Mouse (Mus musculus) liver, embryonic 15.5 days (tissue): ENCODE results near the gene C8g. TPM values are rescaled to one million over a fixed set of nuclear protein-coding genes. Genes with fewer than 3 reads are reported as not detected.

Experiments
- ATAC-seq: fragments of 200-750 bp; cut with Nextera tagmentation; 2 replicates; pipeline ENCODE4 v1.8.0; 2017; ENCODE audit warnings: moderate number of reproducible peaks, mild to moderate bottlenecking, moderate library complexity; ENCODE audit not compliant: insufficient read depth
- H3K27ac ChIP-seq: fragments of 300-500 bp; sonication (generic); replicated peaks from 2 replicates; pipeline ENCODE4 v1.5.1; 2015; ENCODE audit warnings: mild to moderate bottlenecking, inconsistent platforms
- H3K27me3 ChIP-seq: fragments of 300-500 bp; sonication (generic); 2 replicates; pipeline ENCODE4 v1.6.1; 2015; ENCODE audit warnings: mild to moderate bottlenecking, inconsistent platforms
- H3K36me3 ChIP-seq: fragments of 300-500 bp; sonication (generic); replicated peaks from 2 replicates; pipeline ENCODE4 v1.6.1; 2015; ENCODE audit warnings: moderate library complexity, mild to moderate bottlenecking, inconsistent platforms
- H3K4me1 ChIP-seq: fragments of 300-500 bp; sonication (generic); replicated peaks from 2 replicates; pipeline ENCODE4 v1.6.1; 2015; ENCODE audit warnings: inconsistent platforms
- H3K4me2 ChIP-seq: fragments of 300-500 bp; sonication (generic); 2 replicates; pipeline ENCODE4 v1.6.1; 2015; ENCODE audit warnings: moderate library complexity, mild to moderate bottlenecking, inconsistent platforms
- H3K4me3 ChIP-seq: fragments of 300-500 bp; sonication (generic); replicated peaks from 2 replicates; pipeline ENCODE4 v1.5.1; 2015; ENCODE audit warnings: mild to moderate bottlenecking, inconsistent platforms
- H3K9ac ChIP-seq: fragments of 300-500 bp; sonication (generic); 2 replicates; pipeline ENCODE4 v1.6.1; 2015; ENCODE audit warnings: moderate library complexity, mild to moderate bottlenecking, inconsistent platforms
- H3K9me3 ChIP-seq: fragments of 300-500 bp; sonication (generic); replicated peaks from 2 replicates; pipeline ENCODE4 v1.6.1; 2016; ENCODE audit warnings: inconsistent platforms
- WGBS: fragments of 180-500 bp; shearing (Covaris S2); methylation state at CpG from one replicate; pipeline ENCODE4 v1.1.7; 2015; ENCODE audit warnings: mixed read lengths; ENCODE audit not compliant: insufficient replicate concordance; 5-methylcytosine and 5-hydroxymethylcytosine counted together
- polyA plus RNA-seq: library from polyadenylated mRNA; unstranded; fragments of >200 nt; fragmentation: Nextera tagmentation; extraction: Ambion mirVana; gene quantifications from 2 replicates; pipeline ENCODE4 v1.2.1, GENCODE M21; 2015

Gene C8g
- polyA plus RNA-seq, 1 experiment from 2014 or later: 64.9 TPM

DNA sequence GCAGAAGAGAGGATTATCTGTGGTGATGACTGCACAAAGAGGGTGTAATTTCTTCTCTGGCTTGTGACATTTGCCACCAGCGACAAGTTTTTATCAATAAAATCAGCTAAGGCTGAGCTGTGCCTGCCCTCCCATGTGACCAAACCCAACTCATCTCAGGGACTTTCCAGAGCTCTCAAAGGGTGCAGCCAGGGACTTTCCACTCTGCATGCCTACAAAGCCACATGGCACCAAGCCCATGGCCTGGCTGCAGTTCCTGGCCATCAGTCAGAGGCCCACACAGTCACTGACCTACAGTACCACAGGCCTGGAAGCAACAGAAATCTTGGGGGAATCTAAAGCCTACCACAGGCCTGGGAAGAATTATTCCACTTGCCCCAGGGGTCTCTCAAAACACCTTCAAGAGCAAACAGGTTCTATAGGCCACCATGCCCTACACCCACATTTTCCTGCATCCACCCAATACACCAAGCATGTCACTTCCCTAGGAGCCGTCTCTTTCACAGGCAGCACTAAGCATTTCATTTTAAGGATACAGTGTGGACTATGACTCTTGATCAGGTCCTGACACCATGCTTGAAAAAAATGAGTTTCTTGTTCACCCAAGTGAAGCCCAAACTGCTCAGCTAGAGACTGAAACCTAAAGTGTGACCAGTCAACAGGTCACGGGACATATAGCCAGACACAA is 32.8 kb upstream of the C8g start:
- Histone ChIP-seq H3K4me3 (no peak overlapping the region), H3K4me1 (peaks cover 7% of the 10 kb centered on the region), H3K9me3 (no peaks in the 10 kb centered on the region), H3K4me2 (no peak overlapping the region), H3K27me3 (no peaks in the 10 kb centered on the region), H3K27ac (no peak overlapping the region), H3K9ac (no peak overlapping the region), H3K36me3 (peaks cover 87% of the 10 kb centered on the region)
- 58% methylated on average over 3 of the region's 3 CpGs for WGBS
- ATAC-seq: no peak

DNA sequence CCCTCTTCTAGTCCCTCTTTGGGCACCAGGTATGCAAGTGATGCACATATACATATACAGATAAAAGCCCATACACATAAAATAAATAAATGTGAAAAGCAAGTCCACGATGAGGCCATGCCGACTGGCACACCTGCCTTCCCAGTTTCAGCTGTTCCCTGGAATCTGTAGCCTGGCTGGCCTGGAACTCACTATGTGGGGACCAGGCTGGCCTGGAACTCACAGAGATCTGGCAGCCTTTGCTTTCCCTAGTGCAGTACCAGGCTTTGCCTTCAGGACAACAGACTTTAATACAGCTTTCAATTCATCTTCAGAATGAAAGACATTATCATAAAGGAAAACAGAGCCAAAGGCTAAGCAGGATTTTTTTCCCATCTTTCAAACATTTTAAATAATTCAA is 32.2 kb upstream of the C8g start:
- H3K27ac ChIP-seq: no peak overlapping the region
- ATAC-seq: no peak
- no peak overlapping the region for H3K4me2 ChIP-seq
- no peaks in the 10 kb centered on the region for H3K27me3 ChIP-seq
- H3K9ac ChIP-seq: no peak overlapping the region
- H3K4me1 ChIP-seq: peaks cover 7% of the 10 kb centered on the region
- 93% methylated on average over 2 of the region's 2 CpGs for WGBS
- peaks cover 92% of the 10 kb centered on the region for H3K36me3 ChIP-seq
- H3K9me3 ChIP-seq: no peaks in the 10 kb centered on the region
- H3K4me3 ChIP-seq: no peak overlapping the region

DNA sequence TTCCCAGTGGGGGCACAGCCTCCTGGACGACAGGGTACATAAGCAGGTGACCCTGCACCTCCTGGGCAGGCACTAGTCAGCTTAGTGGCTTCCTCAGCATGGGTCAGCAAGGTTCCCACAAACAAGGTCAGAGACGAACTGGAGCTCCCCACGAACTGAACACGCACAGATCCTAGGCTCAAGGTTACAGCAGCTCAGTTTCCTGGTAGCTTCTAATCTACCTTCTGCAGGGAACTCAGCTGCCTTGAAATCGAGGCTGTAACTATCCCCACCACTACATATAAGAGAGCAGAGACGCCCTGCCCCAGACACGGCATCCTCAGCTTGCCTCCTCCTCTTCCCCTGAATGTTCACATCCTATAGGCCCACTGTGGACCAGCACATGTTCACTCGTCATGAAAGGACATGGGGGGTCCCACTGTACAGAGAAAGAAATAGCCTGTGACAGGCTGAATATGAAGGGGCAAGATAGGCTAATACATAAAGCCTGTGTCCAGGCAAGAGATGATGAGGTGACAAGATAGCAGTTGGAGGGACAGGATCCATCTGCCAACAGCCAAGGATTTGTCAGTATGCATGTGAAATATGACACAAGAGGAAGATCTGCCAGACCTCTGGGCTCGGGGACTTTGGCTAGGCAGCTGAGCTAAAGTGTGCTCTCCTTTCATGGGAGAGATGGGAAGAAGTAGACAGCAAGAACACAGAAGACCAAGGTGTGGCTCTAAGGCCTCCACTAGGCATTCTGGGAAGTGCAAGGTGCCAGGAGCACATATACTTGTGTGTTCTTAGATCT is 25.2 kb upstream of the C8g start:
- no peak overlapping the region for H3K9ac ChIP-seq
- peaks cover 96% of the 10 kb centered on the region for H3K36me3 ChIP-seq
- no peak overlapping the region for H3K27ac ChIP-seq
- WGBS: 67% methylated on average over 9 of the region's 9 CpGs
- no peak for ATAC-seq
- no peak overlapping the region for H3K4me3 ChIP-seq
- H3K27me3 ChIP-seq: no peaks in the 10 kb centered on the region
- H3K4me2 ChIP-seq: no peak overlapping the region
- H3K9me3 ChIP-seq: no peaks in the 10 kb centered on the region
- no peaks in the 10 kb centered on the region for H3K4me1 ChIP-seq

DNA sequence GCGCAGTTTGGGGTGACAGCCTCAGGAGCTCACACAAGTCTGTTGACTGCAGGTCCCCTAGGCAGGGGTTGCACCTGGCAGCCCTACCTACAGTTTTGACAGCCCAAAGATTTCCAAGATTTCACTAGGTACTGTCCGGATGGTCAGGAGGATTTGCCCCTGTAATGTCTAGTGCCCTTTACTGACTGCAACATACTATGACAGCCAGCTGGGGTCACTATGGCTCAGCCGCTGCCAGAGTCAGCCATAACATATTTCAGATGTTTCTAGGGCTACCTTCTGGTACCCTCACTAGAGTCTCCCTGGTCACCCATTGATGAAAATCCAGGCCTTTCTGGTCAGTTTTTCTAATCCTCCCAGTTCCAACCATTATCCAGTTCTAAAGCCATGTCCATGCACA is 8.4 kb upstream of the C8g start:
- Histone ChIP-seq H3K27ac (no peak overlapping the region), H3K4me2 (no peak overlapping the region), H3K4me1 (peaks cover 3% of the 10 kb centered on the region; the same call in 1 of the 2 replicates), H3K4me3 (no peak overlapping the region), H3K27me3 (no peaks in the 10 kb centered on the region), H3K9me3 (no peaks in the 10 kb centered on the region), H3K36me3 (peaks cover 7% of the 10 kb centered on the region), H3K9ac (no peak overlapping the region)
- 61% methylated on average over 3 of the region's 3 CpGs for WGBS
- ATAC-seq: no peak

DNA sequence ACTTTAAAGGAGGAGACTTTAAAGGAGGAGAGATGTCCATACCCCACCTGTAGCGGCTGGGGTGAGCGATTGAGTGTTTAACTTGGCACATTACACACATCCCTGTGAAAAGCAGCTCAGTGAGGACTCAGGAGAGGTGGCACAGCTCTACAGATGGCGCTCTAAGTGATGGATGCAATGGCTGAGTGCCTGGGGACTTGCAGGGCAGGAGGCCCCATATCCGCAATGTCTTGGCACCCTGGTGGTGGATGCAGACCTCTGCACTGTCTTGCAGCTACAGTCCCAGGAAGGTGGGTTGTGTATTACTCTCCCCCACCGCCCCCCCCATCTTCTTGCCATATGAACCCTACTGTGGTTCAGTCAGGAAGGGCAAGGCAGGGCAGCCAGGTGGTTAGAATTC is 5.4 kb upstream of the C8g start:
- Histone ChIP-seq H3K9ac (no peak overlapping the region), H3K4me3 (no peak overlapping the region), H3K27ac (no peak overlapping the region), H3K4me1 (peaks cover 33% of the 10 kb centered on the region), H3K36me3 (peaks cover 29% of the 10 kb centered on the region), H3K4me2 (no peak overlapping the region), H3K9me3 (no peaks in the 10 kb centered on the region), H3K27me3 (no peaks in the 10 kb centered on the region)
- 50% methylated on average over 5 of the region's 5 CpGs for WGBS
- ATAC-seq: no peak

DNA sequence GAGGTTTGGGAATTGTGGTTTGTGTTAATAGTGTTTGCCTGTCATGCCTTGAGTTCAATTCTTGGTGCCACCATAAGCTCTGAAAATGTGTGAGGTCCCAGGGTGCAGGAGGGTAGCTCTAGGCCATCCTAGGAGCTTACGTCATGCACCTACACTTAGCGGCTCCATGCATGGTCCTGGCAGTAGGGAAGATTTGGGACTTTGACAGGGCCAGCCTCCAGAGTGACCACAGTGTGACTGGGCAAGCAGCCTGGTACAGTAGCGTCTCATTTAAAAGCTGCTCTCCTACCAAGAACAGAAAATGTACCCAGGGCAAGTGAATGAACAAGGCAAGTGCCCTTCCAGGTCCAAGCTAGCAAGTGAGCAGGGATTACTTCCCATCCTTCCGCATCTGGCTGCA is 4.3 kb upstream of the C8g start:
- no peak overlapping the region for H3K4me2 ChIP-seq
- peaks cover 43% of the 10 kb centered on the region for H3K4me1 ChIP-seq
- H3K27me3 ChIP-seq: no peaks in the 10 kb centered on the region
- no peak overlapping the region for H3K9ac ChIP-seq
- no peak overlapping the region for H3K4me3 ChIP-seq
- no peak for ATAC-seq
- no peak overlapping the region for H3K27ac ChIP-seq
- WGBS: 82% methylated on average over 4 of the region's 4 CpGs
- peaks cover 29% of the 10 kb centered on the region for H3K36me3 ChIP-seq
- no peaks in the 10 kb centered on the region for H3K9me3 ChIP-seq

DNA sequence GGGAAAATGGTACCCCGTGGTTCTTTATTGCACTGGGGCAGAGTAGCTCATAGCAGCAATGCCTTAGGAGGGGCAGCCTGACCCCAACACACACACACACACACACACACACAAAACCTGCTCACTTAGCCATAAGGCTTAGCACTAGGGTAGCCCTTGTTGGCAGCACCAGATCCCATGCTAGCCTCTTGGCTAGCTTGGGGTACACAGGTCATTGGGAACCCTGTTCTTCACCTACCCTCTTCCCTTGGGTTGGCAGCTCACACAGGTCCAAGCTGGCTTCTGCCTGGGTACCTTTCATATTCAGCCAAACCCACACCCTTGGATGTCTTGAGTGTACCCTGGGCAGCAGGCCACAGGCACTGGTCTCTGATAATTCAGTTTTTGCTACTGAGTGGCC is 3.5 kb upstream of the C8g start:
- Histone ChIP-seq H3K4me2 (no peak overlapping the region), H3K27ac (no peak overlapping the region), H3K9ac (no peak overlapping the region), H3K27me3 (no peaks in the 10 kb centered on the region), H3K4me1 (peaks cover 48% of the 10 kb centered on the region), H3K9me3 (no peaks in the 10 kb centered on the region), H3K4me3 (no peak overlapping the region), H3K36me3 (peaks cover 29% of the 10 kb centered on the region)
- 80% methylated on average over 1 of the region's 1 CpGs for WGBS
- no peak for ATAC-seq

DNA sequence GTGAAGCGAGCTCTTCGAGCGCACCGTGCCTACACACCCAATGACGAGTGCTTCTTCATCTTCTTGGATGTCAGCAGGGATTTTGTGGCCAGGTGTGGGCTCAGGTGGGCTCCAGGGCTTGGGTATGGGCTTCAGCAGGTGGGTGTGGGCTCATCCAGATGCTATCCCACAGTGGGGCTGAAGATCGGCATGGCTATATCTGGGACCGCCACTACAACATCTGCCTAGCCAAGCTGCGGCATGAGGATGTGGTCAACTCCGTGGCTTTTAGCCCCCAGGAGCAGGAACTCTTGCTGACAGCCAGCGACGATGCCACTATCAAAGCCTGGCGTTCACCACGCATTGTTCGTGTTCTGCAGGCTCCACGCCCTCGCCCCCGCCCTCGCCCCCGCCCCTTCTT is 3.0 kb upstream of the C8g start:
- ATAC-seq: no peak
- Histone ChIP-seq H3K27me3 (no peaks in the 10 kb centered on the region), H3K4me2 (no peak overlapping the region), H3K4me1 (peaks cover 53% of the 10 kb centered on the region), H3K9ac (no peak overlapping the region), H3K9me3 (no peaks in the 10 kb centered on the region), H3K27ac (no peak overlapping the region), H3K36me3 (peaks cover 29% of the 10 kb centered on the region), H3K4me3 (no peak overlapping the region)
- WGBS: 52% methylated on average over 19 of the region's 19 CpGs

DNA sequence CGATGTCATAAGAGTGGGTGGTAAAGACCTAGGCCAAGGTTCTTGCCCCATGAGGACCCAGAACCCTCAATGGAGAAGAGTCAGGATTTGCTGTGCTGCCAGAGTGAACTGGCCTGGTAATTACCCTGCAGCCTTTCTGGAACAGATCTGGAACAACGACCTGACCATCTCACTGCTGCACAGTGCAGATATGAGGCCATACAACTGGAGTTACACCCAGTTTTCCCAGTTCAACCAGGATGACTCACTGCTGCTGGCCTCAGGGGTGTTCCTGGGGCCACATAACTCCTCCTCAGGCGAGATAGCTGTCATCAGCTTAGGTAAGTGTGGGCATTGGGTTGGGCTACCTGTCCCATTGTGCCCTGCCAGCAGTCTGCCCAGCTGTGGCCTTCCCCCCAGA is 1.2 kb upstream of the C8g start:
- peaks cover 69% of the 10 kb centered on the region for H3K4me1 ChIP-seq
- H3K4me2 ChIP-seq: peak overlapping the region; percentile 81
- peak overlapping the region; percentile 80 for H3K27ac ChIP-seq
- no peaks in the 10 kb centered on the region for H3K27me3 ChIP-seq
- no peaks in the 10 kb centered on the region for H3K9me3 ChIP-seq
- H3K36me3 ChIP-seq: peaks cover 29% of the 10 kb centered on the region
- ATAC-seq: peak; percentile 71
- 40% methylated on average over 3 of the region's 3 CpGs for WGBS
- 0 out of 2 replicates have a peak overlapping the region, but pooled peaks have one; percentile 21 for H3K9ac ChIP-seq
- H3K4me3 ChIP-seq: no peak overlapping the region; the same call in 1 of the 2 replicates

DNA sequence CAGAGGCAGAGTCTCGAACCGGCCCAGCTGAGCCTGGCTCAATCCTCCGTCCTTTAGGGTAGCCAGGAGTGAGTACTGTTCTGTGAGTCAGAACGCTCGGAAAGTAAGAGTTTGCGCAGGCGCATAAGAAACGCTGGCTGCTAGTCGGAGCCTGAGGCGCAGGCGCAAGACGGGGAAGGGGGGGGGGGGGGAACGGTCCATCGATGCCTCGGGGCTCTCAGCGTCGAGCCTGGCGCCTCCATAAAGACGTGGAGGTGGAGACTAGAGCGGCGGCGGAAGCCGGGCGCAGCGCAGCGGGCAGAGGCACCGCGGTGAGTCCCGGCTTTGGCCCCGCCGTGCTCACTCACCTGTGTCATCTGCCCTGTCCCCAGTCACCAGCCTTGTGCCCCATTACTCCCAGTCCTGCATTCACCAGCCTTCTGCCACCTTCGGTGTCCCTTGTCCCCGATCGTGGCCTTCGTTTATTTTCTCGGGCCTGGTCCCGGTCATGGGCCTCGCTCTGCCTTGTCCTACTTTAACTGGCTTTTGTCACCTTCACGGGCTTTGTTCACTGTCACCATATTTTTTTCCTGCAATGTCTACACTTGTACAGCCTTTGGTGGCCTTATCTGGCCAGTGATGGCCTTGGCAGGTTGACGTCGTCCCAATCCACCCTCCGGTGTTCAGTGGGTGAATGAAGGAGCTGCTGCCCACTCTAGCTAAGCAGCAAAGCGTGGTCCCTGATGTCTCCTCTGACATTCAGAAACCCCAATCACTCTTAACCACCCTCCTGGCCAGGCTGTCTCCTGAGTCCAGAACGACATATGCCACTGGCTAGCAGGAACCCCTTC is 728 bp downstream of the C8g start, which contains the start of gene Fbxw5:
Gene Fbxw5, plus strand, starts transcription at position 175 of the 830 bp plus-strand sequence.
- H3K36me3 ChIP-seq: peaks cover 29% of the 10 kb centered on the region
- peaks cover 75% of the 10 kb centered on the region for H3K4me1 ChIP-seq
- H3K4me2 ChIP-seq: peak within 1 kb of the TSS; percentile 81
- H3K4me3 ChIP-seq: peak within 1 kb of the TSS; percentile 69
- no peaks in the 10 kb centered on the region for H3K27me3 ChIP-seq
- H3K27ac ChIP-seq: peak within 1 kb of the TSS; percentile 80
- peak; percentile 80 for ATAC-seq
- no peaks in the 10 kb centered on the region for H3K9me3 ChIP-seq
- H3K9ac ChIP-seq: peak within 1 kb of the TSS; percentile 73
- WGBS: 1% methylated on average over 37 of the region's 44 CpGs

DNA sequence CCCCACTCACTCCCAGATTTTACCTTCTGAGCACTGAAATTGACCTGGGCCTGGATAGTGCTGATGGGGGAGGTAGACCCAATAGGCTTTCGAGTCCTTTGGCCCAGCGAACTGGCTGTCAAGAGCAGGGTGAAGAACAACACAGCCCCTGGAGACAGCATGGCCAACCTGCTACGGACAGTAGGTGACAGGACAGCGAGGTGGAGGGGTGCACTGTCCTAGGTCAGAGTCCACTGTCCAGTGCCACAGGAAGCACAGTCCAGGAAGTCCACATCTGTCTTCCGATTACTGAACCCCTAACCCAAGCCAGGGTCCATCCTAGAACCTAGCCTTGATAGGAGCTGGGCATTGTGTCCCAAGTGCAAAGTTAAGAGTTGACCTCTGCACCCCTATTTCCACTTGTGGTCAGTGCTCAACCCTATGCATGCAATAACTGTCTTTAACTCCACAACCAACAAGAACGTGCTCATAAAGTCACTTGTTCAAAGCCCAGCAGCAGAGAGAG is 1.4 kb downstream of the C8g start:
- WGBS: 55% methylated on average over 6 of the region's 6 CpGs
- Histone ChIP-seq H3K9ac (peak overlapping the region; percentile 73), H3K4me3 (peak overlapping the region; percentile 69), H3K4me2 (peak overlapping the region; percentile 81), H3K27me3 (no peaks in the 10 kb centered on the region), H3K36me3 (peaks cover 23% of the 10 kb centered on the region), H3K9me3 (no peaks in the 10 kb centered on the region), H3K27ac (peak overlapping the region; percentile 69), H3K4me1 (peaks cover 74% of the 10 kb centered on the region)
- peak; percentile 35 for ATAC-seq
